Mouse (Mus musculus) kidney, adult 18-20 months (tissue): Measurements from ENCODE around the gene Gm29776.

Experiments used
- DNase-seq: peaks from one replicate; pipeline ENCODE4 v3.0.0; 2021

Gene Gm29776

GRCm38 (mm10) chr14:54647900-54648299 is 50.7 kb downstream of the Gm29776 start:
- no peak for DNase-seq

GRCm38 (mm10) chr14:54646898-54647636 is 51.6 kb downstream of the Gm29776 start:
- no peak for DNase-seq

GRCm38 (mm10) chr14:54646455-54646854 is 52.2 kb downstream of the Gm29776 start:
- no peak for DNase-seq

GRCm38 (mm10) chr14:54644294-54644693 is 54.3 kb downstream of the Gm29776 start:
- no peak for DNase-seq

GRCm38 (mm10) chr14:54643011-54643410 is 55.6 kb downstream of the Gm29776 start:
- DNase-seq = no peak
